Mouse (Mus musculus) small intestine, adult 2 months (tissue): ENCODE measurements around the gene Kcnmb1.

Experiments used
- CTCF ChIP-seq: fragments of 200-500 bp; IDR thresholded peaks from 2 replicates; pipeline ENCODE4 v1.5.1; 2012; ENCODE audit warnings: low read depth, mild to moderate bottlenecking, control low read depth, inconsistent platforms, low read length, moderate library complexity, mixed read lengths; ENCODE audit not compliant: insufficient replicate concordance, insufficient read length; ENCODE audit errors: extremely low read depth
- POLR2A ChIP-seq: fragments of 200-500 bp; IDR thresholded peaks from 2 replicates; pipeline ENCODE4 v1.6.1; 2012; ENCODE audit warnings: low read depth, mild to moderate bottlenecking, control low read depth, inconsistent platforms, low read length, moderate library complexity

DNA sequence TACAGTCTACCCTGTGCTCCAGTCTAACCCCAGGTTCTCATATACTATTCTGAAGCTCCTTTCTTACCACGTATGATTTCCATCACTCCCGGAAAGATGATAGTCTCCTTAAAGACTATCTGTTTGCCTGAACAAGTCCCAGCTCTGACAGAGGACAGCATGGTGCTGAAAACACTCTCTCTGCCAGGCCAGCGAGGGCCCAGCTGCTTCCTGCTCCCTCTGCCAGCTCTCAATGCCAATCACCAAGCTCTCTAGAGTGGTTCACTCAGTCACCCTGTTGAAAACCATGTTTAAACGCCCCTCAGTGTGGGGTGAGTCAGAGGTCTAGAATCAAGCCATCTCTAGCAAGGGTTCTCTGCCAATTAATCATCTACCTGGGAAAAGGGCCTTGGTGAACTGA is 35.0 kb upstream of the Kcnmb1 start:
- TF ChIP-seq POLR2A (no peak), CTCF (no peak)
